Mouse (Mus musculus): Measurements from ENCODE around the gene Aldh1a1. TPM values are rescaled to one million over a fixed set of nuclear protein-coding genes. Genes with fewer than 3 reads are reported as not detected.
"Not testable (repeated sequence)": the region's sequence is repeated elsewhere in the genome, so short reads cannot be mapped to it uniquely, and the experiment has no call there.

Gene Aldh1a1
- polyA plus RNA-seq, 1 experiment from 2014 or later, result 19.4 TPM

DNA sequence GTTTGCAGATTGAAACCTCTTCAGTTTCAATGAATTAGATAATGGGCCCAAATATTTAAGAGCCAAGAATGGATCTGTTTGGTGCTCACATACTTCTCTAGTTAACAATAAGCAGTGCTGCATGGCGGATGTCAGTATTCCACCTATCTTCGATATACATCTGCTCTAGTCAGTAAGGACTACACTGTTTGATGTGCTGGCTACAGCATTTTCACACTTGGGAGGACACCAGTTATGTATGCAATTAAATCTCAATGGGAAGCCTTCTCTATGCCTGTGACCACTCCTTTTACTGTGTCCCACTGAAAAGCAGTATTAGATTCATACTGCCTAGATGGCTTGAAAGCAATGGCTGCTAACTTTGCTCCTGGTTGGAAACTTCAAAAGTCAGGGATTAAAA, 111.4 kb downstream of the Aldh1a1 start:
- no peak overlapping the region for H3K9ac ChIP-seq (ENCODE audit: low read depth, low read length)

DNA sequence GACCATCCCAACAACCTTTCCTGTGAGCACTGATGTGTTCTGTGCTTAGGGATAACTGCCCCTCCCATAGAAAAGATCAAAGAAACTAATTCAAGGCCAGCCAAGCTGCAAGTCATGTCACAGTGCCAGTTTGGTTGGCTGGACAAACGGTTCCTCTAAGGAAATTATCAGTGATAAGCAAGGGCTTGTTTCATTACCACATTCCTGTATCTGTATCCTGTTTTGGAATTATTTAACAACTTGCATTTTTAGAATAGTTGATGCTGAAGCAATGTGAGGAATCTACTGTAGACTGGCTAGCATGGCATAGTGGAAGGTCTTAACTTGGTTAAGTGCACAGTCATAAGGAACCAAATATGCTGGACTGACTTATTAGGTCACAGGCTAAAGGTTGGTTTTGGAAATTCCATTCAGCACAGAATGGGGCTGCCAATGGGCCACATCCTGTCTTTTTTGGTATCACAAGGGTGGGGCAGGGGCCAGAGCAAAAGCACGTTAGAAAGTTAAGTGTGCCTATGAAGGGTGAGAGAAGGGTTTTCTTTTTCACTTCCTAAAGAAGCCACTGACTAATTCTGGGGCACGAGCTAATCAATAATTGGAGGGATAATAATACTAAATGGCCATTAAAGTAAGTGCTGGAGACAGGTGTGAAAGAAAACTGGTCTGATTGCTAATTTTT, 121.9 kb downstream of the Aldh1a1 start:
- H3K4me3 ChIP-seq (ENCODE audit: low read depth, low read length), result no peak overlapping the region
- no peak for ATAC-seq
- no peaks in the 10 kb centered on the region for H3K27me3 ChIP-seq (ENCODE audit: control insufficient read depth, insufficient read depth, low read depth, low read length)
- 73% methylated on average over 3 of the region's 3 CpGs for WGBS
- no peak overlapping the region for H3K9ac ChIP-seq (ENCODE audit: low read depth, low read length)
- no peaks in the 10 kb centered on the region for H3K36me3 ChIP-seq (ENCODE audit: control insufficient read depth, insufficient read depth, low read length)
- H3K27ac ChIP-seq (ENCODE audit: low read length), result no peak overlapping the region
- no peaks in the 10 kb centered on the region for H3K4me1 ChIP-seq (ENCODE audit: control insufficient read depth, insufficient read depth, low read length)
- H3K9me3 ChIP-seq (replicated peaks; ENCODE audit: control insufficient read depth, low read length, poor library complexity, severe bottlenecking), result no peaks in the 10 kb centered on the region
- no peak overlapping the region for H3K4me2 ChIP-seq (ENCODE audit: low read length)

More for the DNA sequence above, 111.4 kb downstream of the Aldh1a1 start:
- WGBS, result 63% methylated on average over 2 of the region's 2 CpGs
- no peaks in the 10 kb centered on the region for H3K9me3 ChIP-seq (replicated peaks; ENCODE audit: control insufficient read depth, low read length, poor library complexity, severe bottlenecking)
- no peak overlapping the region for H3K4me2 ChIP-seq (ENCODE audit: low read length)
- no peaks in the 10 kb centered on the region for H3K4me1 ChIP-seq (ENCODE audit: control insufficient read depth, insufficient read depth, low read length)
- no peak overlapping the region for H3K27ac ChIP-seq (ENCODE audit: low read length)
- H3K36me3 ChIP-seq (ENCODE audit: control insufficient read depth, insufficient read depth, low read length), result no peaks in the 10 kb centered on the region
- H3K27me3 ChIP-seq (ENCODE audit: control insufficient read depth, insufficient read depth, low read depth, low read length), result no peaks in the 10 kb centered on the region
- no peak for ATAC-seq
- no peak overlapping the region for H3K4me3 ChIP-seq (ENCODE audit: low read depth, low read length)

DNA sequence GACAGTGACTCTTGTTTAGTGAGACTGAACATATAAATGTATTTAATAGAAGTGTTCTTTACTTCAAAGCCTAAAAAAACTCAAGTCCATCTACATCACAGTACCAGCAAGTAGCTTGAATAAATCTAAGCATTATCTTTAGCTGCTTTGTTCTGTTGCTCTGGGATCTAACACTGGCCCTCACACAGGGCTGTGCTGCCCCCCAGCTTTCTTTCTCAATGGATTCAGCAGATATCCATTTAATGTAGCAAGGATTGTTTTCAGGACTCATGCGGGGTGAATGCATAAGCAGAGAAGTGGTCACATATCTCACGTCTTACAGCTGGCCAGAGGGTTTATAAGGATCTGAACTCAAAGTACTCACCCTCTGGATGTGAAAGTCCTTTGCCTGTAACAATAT, 129.9 kb downstream of the Aldh1a1 start:
- Histone ChIP-seq H3K27ac (ENCODE audit: low read length) (no peak overlapping the region), H3K4me3 (ENCODE audit: low read depth, low read length) (no peak overlapping the region), H3K4me1 (ENCODE audit: control insufficient read depth, insufficient read depth, low read length) (no peaks in the 10 kb centered on the region), H3K36me3 (ENCODE audit: control insufficient read depth, insufficient read depth, low read length) (no peaks in the 10 kb centered on the region), H3K27me3 (ENCODE audit: control insufficient read depth, insufficient read depth, low read depth, low read length) (no peaks in the 10 kb centered on the region), H3K4me2 (ENCODE audit: low read length) (no peak overlapping the region), H3K9ac (ENCODE audit: low read depth, low read length) (no peak overlapping the region), H3K9me3 (replicated peaks; ENCODE audit: control insufficient read depth, low read length, poor library complexity, severe bottlenecking) (no peaks in the 10 kb centered on the region)
- ATAC-seq, result no peak
- WGBS, result 12% methylated on average over 2 of the region's 2 CpGs

DNA sequence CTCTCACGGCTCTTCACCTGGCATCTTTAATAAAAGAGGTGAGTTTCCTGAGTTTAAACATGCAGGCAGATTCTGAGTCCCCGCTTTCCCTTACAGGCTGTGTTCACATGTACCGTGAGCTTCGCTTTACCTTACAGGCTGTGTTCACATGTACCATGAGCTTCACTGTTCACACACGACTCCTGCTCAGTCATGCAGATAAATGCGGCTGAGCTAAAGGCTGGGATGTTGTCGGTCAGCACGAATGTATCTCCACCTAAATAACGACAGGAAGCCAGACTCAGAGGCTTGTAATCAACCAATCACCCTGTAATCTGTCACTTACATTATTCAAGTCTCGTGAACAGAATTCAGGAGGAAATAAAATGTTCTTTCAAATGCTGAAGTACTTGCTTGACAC, 130.9 kb downstream of the Aldh1a1 start:
- no peaks in the 10 kb centered on the region for H3K9me3 ChIP-seq (replicated peaks; ENCODE audit: control insufficient read depth, low read length, poor library complexity, severe bottlenecking)
- ATAC-seq, result no peak
- no peak overlapping the region for H3K4me2 ChIP-seq (ENCODE audit: low read length)
- no peaks in the 10 kb centered on the region for H3K27me3 ChIP-seq (ENCODE audit: control insufficient read depth, insufficient read depth, low read depth, low read length)
- H3K4me3 ChIP-seq (ENCODE audit: low read depth, low read length), result no peak overlapping the region
- 52% methylated on average over 10 of the region's 10 CpGs for WGBS
- no peaks in the 10 kb centered on the region for H3K36me3 ChIP-seq (ENCODE audit: control insufficient read depth, insufficient read depth, low read length)
- H3K9ac ChIP-seq (ENCODE audit: low read depth, low read length), result no peak overlapping the region
- no peak overlapping the region for H3K27ac ChIP-seq (ENCODE audit: low read length)
- no peaks in the 10 kb centered on the region for H3K4me1 ChIP-seq (ENCODE audit: control insufficient read depth, insufficient read depth, low read length)

DNA sequence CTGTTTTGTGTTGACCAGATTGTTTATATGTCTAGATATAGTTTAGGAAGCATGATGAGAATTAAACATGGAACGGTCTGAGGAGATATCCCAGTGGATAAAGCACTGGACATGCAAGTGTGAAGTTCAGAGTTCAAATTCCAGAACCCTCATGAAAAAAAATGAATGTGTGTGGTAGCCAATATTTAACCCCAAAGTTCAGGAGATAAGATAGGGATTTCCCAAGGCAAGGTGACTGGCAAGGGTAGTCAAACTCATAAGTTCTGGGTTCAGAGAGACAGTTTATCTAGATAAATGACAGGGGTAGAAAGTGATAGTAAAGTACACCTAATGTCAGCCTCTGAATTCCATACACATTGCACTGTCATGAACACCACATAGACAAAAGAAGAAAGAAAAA, 138.5 kb downstream of the Aldh1a1 start:
- Histone ChIP-seq H3K4me2 (ENCODE audit: low read length) (no peak overlapping the region), H3K4me1 (ENCODE audit: control insufficient read depth, insufficient read depth, low read length) (no peaks in the 10 kb centered on the region), H3K4me3 (ENCODE audit: low read depth, low read length) (no peak overlapping the region), H3K9ac (ENCODE audit: low read depth, low read length) (no peak overlapping the region), H3K27ac (ENCODE audit: low read length) (no peak overlapping the region), H3K9me3 (replicated peaks; ENCODE audit: control insufficient read depth, low read length, poor library complexity, severe bottlenecking) (no peaks in the 10 kb centered on the region), H3K27me3 (ENCODE audit: control insufficient read depth, insufficient read depth, low read depth, low read length) (no peaks in the 10 kb centered on the region), H3K36me3 (ENCODE audit: control insufficient read depth, insufficient read depth, low read length) (no peaks in the 10 kb centered on the region)
- 86% methylated on average over 1 of the region's 1 CpGs for WGBS
- ATAC-seq, result no peak

DNA sequence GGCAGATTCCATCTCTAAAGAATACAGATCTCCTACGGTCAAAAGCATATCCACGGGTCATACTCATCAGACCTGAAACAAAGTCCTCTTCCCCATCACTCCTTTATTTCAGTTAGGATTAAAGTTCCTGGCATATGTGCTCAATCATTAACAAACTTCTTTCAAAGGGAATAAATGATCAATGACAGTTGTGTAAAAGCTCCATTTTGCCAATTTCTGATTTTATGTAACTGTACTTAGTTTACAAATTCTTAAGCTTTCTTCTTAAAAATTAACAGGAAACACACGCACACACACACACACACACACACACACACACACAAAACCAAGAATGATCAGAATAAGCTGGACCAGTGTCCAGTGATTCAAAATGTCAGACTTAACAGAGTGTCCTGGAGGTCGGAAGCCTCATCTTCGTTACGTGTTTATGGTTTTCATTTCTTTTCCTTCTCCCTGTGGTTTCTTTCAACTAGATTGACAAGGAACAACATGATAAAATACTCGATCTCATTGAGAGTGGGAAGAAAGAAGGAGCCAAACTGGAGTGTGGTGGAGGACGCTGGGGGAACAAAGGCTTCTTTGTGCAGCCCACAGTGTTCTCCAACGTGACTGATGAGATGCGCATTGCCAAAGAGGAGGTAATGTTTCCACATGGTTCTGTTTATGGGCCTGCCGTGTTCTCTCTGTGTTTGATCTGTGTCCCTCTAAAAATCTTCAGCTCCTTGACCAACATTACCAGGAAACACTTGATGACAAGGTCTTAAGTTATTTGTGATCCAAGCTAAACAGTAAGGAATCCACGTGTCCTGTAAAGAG, 141.6 kb downstream of the Aldh1a1 start:
- Histone ChIP-seq H3K9me3 (replicated peaks; ENCODE audit: control insufficient read depth, low read length, poor library complexity, severe bottlenecking) (no peaks in the 10 kb centered on the region), H3K9ac (ENCODE audit: low read depth, low read length) (no peak overlapping the region), H3K4me3 (ENCODE audit: low read depth, low read length) (no peak overlapping the region), H3K4me2 (ENCODE audit: low read length) (no peak overlapping the region), H3K36me3 (ENCODE audit: control insufficient read depth, insufficient read depth, low read length) (no peaks in the 10 kb centered on the region), H3K4me1 (ENCODE audit: control insufficient read depth, insufficient read depth, low read length) (no peaks in the 10 kb centered on the region), H3K27me3 (ENCODE audit: control insufficient read depth, insufficient read depth, low read depth, low read length) (no peaks in the 10 kb centered on the region), H3K27ac (ENCODE audit: low read length) (no peak overlapping the region)
- ATAC-seq, result no peak
- WGBS, result 36% methylated on average over 12 of the region's 12 CpGs

DNA sequence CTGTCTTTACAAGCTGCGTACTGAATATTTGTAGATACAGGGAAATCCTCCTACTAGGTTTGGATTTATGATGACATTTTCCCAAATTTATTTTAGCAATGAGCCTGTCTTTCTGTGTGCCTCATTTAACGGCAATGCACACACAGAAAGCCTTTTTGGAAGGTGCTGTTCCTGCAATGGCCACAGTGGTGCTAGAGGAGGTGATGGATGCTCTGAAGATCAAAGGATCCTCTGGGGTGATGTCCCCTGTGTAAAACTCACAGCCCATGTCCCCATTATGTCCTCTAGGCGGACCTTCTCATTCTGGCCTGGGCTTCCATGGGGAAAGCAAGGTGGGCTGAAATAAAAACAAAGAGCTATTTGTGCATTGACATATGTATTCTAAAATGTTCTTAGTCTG, 151.8 kb downstream of the Aldh1a1 start:
- Histone ChIP-seq H3K4me1 (ENCODE audit: control insufficient read depth, insufficient read depth, low read length) (no peaks in the 10 kb centered on the region), H3K27me3 (ENCODE audit: control insufficient read depth, insufficient read depth, low read depth, low read length) (no peaks in the 10 kb centered on the region), H3K4me2 (ENCODE audit: low read length) (no peak overlapping the region), H3K4me3 (ENCODE audit: low read depth, low read length) (no peak overlapping the region), H3K36me3 (ENCODE audit: control insufficient read depth, insufficient read depth, low read length) (no peaks in the 10 kb centered on the region), H3K9ac (ENCODE audit: low read depth, low read length) (no peak overlapping the region), H3K27ac (ENCODE audit: low read length) (no peak overlapping the region), H3K9me3 (replicated peaks; ENCODE audit: control insufficient read depth, low read length, poor library complexity, severe bottlenecking) (no peaks in the 10 kb centered on the region)
- no peak for ATAC-seq
- 79% methylated on average over 3 of the region's 3 CpGs for WGBS

DNA sequence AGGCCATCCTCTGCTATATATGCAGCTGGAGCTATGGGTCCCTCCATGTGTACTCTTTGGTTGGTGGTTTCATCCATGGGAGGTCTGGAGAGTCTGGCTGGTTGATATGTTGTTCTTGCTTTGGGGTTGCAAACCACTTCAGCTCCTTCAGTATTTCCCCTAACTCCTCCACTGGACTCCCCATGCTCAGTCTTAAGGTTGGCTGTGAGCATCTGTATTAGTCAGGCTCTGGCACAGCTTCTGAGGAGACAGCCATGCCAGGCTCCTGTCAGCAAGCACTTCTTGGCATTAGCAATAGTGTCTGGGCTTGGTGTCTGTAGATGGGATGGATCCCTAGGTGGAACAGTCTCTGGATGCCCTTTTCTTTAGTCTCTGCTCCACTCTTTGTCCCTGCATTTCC, 155.0 kb downstream of the Aldh1a1 start:
- H3K9me3 ChIP-seq (replicated peaks; ENCODE audit: control insufficient read depth, low read length, poor library complexity, severe bottlenecking); H3K27ac ChIP-seq (ENCODE audit: low read length); H3K4me1 ChIP-seq (ENCODE audit: control insufficient read depth, insufficient read depth, low read length); H3K4me2 ChIP-seq (ENCODE audit: low read length); ATAC-seq; H3K27me3 ChIP-seq (ENCODE audit: control insufficient read depth, insufficient read depth, low read depth, low read length); H3K9ac ChIP-seq (ENCODE audit: low read depth, low read length); H3K4me3 ChIP-seq (ENCODE audit: low read depth, low read length); H3K36me3 ChIP-seq (ENCODE audit: control insufficient read depth, insufficient read depth, low read length): not testable (repeated sequence)

DNA sequence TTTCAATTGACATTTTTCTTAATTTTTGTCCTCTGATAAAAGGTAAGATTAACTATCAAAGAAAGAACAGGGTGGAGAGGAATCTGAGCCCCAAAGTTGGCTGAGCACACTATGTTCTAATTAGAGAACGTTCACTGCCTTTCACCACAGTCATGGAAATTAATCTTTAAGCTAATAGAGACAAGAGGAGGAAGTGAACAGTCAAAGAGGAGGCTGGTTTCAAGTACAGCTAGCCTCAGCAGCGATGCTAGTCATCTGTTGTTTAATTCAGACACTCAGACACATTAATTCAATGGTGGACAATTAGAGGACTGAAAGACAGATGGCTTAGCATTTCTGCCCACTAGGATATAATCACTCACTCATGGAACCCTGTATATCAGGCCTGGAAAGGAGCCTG, 157.5 kb downstream of the Aldh1a1 start:
- Histone ChIP-seq H3K4me3 (ENCODE audit: low read depth, low read length) (no peak overlapping the region), H3K27ac (ENCODE audit: low read length) (no peak overlapping the region), H3K9ac (ENCODE audit: low read depth, low read length) (no peak overlapping the region), H3K27me3 (ENCODE audit: control insufficient read depth, insufficient read depth, low read depth, low read length) (no peaks in the 10 kb centered on the region), H3K4me2 (ENCODE audit: low read length) (no peak overlapping the region), H3K36me3 (ENCODE audit: control insufficient read depth, insufficient read depth, low read length) (no peaks in the 10 kb centered on the region), H3K9me3 (replicated peaks; ENCODE audit: control insufficient read depth, low read length, poor library complexity, severe bottlenecking) (no peaks in the 10 kb centered on the region), H3K4me1 (ENCODE audit: control insufficient read depth, insufficient read depth, low read length) (no peaks in the 10 kb centered on the region)
- no peak for ATAC-seq
- 10% methylated on average over 2 of the region's 2 CpGs for WGBS

Measured in midbrain, embryonic 16.5 days (tissue).